Mouse (Mus musculus) kidney, postnatal 14 days (tissue): ENCODE results near the gene Fam155a.
A peak's percentile ranks its signal among the peaks of the same experiment; 100 is the strongest.

Experiments used
- DNase-seq: peaks from one replicate; pipeline ENCODE4 v3.0.0; 2022; ENCODE audit warnings: mixed read lengths

Fam155a gene

DNA sequence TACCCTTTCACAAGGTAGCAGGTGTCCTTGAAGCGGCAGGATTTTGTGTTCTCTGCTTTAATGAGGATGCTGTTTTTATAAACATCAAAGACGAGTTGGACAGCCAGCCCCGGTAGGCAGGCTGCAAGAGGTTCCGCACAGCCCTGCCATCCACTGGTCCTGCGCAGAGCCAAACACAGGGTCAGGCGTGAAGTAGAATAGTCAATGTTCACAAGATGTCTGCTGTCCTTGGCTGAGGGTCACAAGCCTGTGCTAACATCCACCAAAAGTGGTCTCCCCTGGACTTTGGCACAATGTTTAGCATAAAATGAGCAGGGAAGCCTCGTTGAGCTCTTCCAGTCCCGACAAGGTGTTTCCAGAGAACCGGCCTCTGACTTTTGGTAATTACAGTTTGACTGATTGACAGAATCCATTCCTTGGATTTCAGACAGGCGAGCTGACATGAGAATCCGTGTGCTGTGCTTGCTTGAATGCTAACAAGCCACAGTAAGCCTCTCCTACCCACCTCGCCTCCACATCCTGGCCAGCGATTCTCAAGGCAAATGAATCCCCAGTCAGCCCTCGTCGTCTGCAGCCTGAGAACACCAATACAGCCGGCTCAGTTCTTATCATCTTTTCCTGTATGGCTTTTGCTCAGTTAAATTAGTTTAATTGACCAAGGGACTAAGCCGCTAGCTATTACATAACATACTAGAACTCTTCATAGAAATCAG lies 522.7 kb downstream of the Fam155a start:
- no peak for DNase-seq

DNA sequence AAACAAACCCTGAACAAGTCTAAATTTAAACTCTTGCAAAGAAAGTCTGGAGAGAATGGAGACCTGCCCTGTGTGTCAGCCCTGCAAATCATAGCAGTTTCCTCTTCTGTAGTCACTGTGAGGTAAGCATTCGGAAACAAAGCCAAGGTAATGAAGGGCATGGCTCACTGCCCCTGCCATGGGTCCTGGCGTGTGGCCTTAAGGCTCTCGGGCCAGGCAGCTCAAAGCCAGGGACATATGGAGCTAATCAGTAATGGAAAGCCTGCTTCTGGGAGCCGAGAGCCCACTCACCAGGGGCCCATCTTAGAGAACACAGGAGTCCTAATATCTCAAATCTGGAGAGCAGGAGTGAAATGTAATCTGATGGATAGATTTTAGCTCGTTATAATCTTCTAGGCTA lies 525.0 kb downstream of the Fam155a start:
- DNase-seq: no peak

DNA sequence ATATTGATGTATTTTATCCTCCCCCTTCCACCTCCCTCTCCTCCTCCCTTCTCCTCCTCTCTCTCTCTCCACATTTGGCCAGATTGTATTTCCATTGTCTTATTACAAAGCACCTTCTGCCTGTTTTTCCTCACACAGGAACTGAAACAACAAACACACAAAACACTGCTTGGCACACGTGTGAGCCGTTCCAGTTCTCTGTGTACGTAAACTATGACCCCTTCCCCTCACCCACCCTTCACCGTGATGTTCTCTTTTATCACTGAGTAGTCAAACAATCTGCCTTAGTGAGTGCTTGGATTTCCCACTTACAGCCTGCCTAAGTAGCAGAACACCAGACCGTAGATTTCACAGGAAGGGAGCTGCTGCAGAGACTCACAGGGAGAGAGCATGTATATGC lies 530.0 kb downstream of the Fam155a start:
- DNase-seq: no peak

DNA sequence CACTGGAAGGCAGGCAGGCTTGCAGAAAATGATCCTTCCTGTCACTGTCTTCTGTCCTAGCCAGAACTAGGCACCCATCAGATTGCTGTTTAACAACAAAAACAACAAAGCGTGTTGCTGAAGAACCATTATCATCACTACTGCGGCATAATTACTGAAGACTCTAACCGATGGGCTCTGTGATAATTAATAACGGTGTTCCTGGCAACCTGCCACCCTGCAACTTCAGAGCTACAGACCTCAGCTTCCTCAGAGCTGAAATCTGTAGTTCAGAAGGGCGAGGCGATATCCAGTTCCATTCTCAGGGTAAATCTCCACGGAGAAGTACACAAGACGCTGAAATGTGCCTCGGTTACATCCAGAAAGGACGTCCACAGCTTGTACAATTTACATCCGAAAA lies 531.2 kb downstream of the Fam155a start:
- no peak for DNase-seq

DNA sequence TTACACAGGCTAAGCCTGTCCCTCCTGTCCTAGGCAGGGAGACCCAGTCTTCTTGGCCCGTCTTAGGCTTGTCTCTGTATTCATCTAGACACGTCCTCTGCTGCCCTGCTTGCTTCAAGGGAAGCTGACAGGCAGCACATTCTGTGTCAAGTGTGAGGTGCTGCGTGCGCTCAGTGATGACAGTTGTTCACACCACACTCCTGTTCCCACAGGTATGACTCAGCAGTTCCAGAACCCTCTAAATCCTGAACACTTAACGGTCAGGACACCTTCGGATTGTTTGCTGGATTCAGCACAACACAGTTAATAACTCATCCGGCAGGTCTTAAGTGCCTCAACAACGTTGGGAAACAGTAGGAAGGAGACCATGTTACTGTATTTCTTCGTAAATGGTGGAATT lies 532.0 kb downstream of the Fam155a start:
- no peak for DNase-seq

DNA sequence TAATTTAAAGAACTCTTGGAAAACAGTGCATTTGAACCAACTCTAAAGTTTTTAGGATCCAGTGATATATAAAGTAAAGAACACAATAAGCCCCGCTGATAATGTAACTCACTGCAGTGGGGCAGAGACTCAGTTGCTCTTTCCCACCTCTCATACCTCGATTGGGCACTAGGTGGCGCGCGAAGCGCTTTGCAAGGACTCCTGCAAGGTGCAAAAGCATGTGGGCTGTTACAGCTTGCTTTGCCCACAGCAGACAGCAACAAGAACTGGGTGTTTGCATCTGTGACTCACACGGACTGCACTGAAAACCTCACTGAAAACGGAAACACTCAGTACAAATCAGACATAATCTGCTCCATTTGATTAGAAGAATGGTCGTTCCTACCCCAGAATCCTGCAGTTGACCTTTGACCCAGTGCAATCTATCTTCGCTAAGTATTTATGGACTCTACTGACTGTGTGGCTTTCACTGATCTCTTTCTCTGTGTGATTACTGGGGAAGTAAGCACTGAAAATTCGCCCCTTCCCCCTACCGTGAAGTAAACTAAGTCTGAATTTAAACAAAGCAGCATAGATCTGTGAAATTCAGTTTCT lies 537.5 kb downstream of the Fam155a start:
- DNase-seq: peak; percentile 88

DNA sequence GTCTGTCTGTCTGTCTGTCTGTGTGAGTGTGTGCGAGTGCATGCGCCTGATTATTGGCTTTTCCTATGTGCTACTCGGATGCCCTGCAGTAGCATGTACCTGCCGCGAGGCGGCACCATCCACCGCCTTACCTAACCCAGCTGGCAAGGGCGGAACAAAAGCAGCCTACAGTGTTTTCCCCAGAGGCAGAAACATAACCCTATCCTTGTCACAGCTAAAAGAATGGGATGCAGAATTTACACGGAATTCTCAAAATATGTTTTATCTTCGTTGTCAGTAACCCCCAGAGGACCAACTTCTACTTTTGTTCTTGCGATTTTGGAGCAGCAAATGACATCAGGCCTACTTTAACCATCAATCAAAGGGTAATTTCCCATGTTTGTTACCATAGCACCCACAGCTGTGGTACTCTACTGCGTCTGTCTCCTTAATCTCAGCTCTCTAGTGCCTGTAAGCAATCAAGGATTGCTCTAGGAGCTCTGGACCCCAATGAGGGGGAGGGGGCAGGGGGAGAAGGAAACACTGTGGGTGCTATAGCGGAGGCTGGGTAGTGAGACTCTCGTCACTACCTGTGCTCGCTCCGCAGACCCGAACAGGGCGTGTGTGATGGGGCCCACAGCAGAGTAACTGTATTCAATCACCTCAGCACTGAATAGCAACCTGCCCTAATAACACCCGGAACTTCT lies 543.0 kb downstream of the Fam155a start:
- DNase-seq: peak; percentile 66

DNA sequence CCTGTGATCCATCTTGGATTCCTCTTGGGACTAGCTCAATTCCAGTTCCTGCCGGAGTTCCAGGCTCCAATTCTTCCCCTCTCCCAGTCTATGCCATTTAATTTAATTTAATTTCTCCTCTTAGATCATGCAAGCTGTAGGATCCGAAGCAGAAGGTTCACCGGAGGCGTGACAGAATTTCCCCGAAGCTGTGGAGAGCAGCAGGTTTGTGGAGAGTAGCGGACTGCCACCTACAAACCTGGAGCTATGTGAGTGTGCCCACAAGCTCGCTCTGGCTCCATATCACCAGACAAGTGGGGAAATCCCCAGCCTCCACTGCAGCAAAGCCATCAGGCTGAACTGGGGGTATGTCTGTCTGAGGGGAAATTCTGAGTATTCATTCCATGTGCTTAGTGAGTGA lies 544.2 kb downstream of the Fam155a start:
- no peak for DNase-seq

DNA sequence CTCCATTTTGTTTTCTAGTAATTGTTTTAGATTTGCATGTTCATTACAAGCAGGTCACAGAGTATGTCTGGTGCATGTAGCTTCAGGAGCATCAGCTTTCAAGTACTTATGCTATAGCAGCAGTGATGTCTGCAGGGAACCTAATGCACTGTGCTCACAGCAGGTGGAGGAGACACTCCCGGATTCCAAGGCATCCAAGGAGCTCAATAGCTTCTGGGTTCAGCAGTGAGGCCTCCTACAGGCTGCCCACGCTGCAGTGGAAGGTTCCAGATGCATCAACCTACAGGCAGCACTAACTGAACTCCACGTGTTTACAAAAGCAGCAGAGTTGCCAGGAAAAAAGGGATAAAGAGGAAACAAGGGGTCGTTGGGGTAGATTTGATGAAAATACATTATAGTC lies 559.2 kb downstream of the Fam155a start:
- no peak for DNase-seq

DNA sequence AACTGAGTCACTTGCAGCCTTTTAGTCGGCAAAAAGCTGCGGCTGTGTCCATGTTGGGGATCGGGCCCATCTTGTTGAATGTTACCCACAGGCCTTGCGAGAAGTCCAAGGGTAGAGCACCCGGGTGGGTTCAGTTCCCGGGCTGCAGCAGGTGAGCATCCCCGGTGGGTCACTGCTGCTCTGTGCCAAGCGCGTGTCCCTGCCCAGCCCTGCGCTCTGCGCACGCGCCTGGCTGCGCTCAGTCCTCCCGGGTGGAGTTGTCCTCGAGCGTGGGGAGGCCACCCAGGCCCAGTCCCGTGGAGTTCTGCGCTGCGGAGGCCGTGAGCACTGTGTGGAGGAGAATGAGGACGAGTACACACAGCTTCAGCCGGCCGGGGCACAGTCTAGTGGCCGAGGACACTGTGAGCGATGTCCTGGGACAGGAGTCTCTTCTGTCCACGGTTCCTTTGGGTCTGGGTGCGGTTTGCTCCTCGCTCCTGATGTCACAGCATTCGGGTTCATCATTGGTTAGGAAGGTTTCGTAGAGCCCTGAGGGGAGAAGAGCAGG lies 563.4 kb downstream of the Fam155a start:
- no peak for DNase-seq

DNA sequence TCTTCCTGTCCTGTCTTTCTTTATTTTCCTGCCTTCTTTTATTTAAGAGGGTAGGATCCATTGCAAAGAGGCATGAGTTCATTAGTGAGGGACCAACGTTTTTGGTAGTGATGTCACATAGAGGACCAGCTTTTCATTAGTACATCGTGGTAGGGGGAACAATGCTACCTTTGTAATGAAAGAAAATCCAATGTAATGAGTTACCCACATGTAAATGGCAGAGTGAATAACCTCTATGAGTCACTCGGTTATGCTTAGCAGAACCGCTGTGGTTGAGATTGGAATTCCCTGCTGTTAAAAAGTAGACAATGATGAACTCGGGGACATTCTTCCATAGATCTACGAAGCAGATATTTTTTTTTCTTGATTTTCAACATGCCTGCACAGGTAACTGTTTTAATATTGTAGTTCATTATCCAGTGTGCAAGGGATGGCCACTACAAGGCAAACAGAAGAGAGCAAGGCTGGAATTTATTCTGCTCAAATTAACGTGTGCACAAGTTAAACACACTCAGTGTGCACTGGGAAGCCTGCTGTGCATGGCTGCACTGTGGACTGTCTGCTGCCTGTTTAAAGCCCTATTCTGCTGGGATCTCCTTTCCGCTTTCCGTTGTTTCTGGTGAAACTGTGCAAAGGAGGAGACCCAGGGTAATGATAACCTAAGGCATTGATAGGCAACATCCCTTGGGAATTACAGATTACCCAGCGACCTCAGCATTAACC lies 566.5 kb downstream of the Fam155a start:
- no peak for DNase-seq

DNA sequence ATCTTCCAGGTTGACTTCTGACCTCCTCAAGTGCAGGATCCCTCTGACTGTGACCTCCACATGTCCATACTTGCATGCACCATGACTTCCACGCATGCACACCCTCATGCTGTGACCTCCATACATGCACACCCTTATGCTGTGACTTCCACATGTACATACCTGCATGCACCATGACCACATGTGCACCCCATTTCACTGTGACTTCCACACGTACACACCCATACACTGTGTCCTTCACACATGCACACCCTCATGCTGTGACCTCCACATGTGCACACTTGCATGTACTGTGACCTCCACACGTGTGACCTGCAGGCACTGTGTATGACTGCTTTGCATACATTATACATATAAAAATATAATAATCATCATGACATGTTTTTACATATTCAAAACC lies 570.9 kb downstream of the Fam155a start:
- no peak for DNase-seq

DNA sequence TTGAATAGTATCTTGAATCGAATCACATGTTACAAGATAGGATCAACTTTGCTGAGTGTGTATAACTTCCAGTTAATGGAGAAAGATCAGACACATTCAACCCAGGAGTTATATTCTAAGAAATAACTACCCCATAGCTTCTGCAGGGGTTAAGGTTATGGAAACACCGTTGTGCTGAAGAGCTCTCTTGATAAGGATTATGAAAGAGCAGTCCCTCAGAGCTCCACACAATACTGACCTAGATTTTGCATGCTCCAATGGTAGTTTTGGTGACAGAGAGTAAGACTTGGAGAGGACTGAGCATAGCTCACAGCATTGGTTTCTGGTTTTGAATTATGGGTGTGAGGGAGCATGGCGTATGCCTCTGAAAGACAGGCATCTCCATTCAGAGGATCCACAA lies 579.3 kb downstream of the Fam155a start:
- no peak for DNase-seq

DNA sequence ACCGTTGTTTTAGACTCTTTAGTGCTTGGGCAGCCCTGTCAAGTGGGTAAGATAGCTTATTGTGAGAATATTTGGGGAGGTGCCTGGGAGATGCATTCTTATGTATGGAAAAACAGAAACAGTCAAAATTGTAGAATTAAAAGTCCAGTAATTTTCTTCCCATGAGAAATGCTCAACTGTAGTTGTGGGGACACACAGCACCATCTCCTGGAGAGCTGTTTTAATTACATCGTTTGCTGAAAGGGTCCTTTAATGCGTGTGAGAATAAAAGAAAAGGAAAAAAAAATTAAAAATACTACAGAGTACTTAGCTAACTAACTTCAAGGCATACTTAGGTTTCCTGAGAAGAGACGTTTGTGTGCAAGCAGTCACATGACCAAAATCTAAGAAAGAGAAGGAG lies 582.3 kb downstream of the Fam155a start:
- peak; percentile 15 for DNase-seq

DNA sequence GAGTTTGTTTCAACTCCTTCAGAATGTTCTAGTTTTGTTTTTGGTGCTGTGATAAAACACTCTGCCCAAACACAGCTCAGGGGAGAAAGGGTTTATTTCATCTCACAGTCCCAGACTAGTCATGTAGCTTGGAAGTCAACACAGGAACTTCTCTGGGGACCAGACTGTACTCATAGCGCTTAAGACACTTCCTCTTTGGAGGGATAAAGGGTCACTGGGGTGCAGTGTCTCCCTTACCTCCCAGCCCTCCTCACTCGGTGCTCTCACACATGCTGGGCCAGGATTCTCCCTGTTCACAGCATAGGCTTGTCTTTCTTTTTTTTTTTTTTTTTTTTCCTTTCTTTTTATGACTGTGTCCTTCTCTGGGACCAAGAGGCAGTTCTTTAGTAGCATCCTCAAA lies 585.8 kb downstream of the Fam155a start:
- no peak for DNase-seq

DNA sequence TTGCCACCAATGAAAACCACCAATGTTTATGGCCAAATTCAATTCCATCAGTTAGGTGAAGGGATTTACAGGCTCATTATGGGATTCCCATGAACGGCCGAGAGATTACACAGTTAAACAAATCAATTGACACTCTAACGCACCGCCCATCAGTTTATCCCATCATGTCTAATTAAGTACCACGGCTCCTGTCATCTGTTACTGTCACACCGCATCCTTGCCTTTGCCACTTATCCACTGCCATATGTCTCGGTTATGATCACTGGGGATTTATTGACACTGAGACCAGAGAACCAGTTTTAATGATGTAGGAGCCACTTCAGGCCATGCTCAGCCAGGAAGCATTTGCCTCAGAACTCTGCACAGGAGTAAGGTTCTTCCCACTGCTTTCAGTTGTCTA lies 588.5 kb downstream of the Fam155a start:
- DNase-seq: no peak

DNA sequence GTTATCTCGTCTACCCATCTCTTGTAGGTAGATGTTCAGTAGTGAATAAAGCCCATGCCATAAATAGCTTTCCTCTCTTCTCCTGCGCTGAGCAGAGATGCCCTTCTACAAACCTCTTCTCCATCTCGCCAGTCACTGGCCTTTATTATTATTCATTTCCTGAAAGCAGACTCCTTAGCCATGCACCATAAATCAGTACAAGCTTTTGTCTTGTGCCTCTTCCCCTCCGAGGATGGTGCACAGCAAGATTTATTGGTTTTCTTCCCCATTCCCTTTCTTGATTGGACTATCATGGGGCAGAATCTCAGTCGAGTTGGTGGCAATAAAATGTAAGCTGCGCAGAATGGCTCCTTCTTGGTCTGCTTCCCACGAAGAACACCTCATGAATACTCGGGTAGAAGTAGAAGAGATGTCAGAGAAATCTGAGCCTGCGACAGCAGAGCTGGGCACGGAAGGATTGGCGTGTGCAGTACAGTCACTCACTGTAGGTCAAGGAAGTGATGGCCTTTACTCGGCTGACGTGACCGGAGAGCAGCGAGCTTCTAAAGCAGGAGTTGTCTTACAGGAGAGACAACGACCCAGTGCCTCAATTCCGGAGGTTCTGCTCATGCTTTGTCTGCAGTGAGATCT lies 590.2 kb downstream of the Fam155a start:
- DNase-seq: no peak

DNA sequence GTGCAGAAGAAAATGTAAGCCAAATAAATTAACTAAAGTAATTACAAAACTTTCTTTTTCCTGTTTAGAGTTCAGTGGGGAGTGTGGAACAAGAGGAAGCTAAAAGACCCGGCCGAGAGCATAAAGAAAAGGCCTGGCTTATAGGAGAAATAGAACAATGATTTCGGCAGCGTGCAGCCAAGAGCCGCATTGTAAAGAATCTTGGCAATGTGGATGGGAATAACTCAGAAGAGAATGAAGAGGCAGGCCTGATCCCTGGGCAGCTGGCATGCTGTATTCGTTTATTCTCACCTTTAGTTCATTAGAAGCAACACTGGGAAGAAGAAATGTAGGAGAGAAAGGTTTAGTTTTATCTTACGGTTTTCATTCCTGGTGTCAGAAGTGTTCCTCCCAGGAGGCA lies 594.0 kb downstream of the Fam155a start:
- DNase-seq: no peak

DNA sequence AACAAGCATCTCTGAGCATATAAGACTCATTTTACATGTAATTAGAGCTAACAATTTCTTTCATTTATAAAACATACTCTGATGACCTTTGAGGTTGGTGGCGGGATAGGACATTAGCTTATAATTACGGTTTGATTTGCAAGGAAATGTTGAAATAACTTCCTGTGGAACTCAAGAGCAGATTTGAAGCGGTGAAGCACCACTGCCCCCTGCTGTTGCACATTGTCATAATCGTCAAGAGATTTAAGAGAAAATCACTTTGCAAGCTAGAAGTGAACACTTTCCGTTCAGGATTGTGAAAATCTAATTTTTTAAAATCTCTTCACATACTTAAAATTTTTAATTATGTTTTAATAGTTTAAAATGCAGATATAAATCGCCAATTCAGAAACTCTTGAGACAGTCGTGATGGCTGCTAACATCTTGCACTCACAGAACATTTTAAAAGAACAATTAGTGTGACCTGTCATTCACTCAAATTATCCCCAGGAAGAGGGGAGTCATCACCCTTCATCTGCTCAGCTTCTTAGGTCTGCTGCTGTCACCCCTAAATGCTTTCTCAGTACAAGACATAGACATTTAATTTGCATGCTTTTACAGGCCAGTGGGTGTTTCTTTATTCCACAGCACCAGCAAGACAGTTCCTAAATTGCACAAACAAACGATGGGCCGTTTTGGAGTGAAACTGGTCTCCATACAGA lies 595.9 kb downstream of the Fam155a start:
- peak; percentile 76 for DNase-seq

DNA sequence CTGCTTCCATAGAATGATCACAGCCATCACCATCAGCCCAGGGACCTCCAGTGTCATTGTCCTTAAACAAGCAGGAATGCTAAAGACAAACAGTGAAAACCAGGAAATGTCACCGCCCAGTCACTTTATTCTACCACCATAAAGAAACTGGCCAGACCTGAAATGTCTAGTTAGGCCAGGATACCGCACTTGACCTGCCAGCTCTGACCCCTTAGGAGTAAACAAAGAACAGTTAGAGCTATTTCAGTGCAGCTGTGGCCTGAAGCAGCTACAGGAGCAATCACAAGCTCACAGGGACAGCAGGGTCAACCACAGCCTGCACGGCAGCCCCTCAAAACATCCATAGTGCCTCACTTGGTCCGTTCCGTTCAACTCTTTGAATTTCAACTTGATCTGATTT lies 599.1 kb downstream of the Fam155a start:
- no peak for DNase-seq

DNA sequence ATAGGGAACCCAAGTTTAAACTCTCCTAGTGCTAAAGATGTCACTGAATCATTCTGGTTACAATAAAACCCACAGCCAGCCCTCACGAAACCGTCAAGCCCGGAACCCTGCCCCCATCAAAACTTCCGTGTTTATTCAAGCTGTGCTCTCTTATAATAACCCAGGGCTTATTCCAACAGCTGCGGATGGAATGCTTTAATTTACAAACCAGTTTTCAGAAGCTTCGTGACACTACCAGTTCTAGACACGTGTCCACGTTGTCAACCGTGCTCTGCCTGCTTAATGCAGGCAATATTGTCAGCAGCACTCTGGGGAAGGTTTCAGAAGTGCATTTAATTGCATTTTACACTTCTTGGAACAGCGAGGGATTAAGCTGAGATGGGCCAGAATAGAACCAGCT lies 603.0 kb downstream of the Fam155a start:
- DNase-seq: peak; percentile 23

DNA sequence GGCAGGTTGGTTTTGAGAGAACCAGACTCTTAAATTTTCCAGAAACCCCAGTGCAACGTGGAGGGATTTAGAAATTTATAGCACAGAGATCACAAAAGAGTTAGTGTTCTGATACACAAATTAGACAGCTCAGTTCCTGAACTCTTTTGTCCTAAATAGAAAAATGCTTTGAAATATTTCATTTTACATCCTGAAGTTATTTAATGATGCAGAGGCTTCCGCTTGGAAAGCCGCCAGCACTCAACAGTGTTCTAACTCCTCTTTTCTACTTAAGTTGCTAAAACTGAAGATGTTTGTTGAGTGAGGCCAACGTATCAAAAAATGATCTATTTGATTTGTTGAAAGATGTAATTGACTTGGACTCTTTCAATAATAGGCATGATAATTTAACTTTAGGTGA lies 609.4 kb downstream of the Fam155a start:
- peak; percentile 52 for DNase-seq
